Mouse (Mus musculus): ENCODE results near the gene Adrm1. TPM values are rescaled to one million over a fixed set of nuclear protein-coding genes. Genes with fewer than 3 reads are reported as not detected.

Gene Adrm1
- polyA plus RNA-seq, 1 experiment from 2014 or later: 190 TPM

GRCm38 (mm10) chr2:180205083-180205955, 34.0 kb downstream of the Adrm1 start:
- 0 out of 2 replicates have a peak, but pooled peaks cover 6% of the 10 kb centered on the region for H3K4me1 ChIP-seq
- no peaks in the 10 kb centered on the region for H3K9me3 ChIP-seq (replicated peaks)
- H3K9ac ChIP-seq: no peak overlapping the region
- H3K27ac ChIP-seq (replicated peaks): no peak overlapping the region
- no peaks in the 10 kb centered on the region for H3K27me3 ChIP-seq
- ATAC-seq (ENCODE audit: insufficient number of reproducible peaks, low FRiP score, low TSS enrichment, low read depth): no peak
- 70% methylated on average over 12 of the region's 12 CpGs for WGBS
- H3K4me3 ChIP-seq (replicated peaks): no peak overlapping the region
- H3K36me3 ChIP-seq: no peaks in the 10 kb centered on the region
- H3K4me2 ChIP-seq (replicated peaks): no peak overlapping the region

DNA sequence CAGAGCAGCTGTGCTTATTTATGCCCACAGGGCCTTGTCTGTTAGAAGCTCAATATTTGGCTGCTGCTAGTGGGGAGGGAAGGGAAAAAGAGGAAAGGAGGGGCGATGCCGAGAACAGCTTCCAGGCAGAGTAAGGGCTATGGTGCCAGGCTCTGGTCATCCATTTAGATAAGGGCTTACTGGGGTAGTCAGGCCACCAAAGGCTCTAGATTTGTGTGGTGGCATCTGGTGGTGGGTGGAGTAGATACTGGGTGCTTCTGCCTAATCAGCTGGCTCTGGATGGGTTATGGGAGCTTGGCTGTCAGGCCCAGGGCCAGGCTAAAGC, 34.6 kb downstream of the Adrm1 start:
- no peaks in the 10 kb centered on the region for H3K36me3 ChIP-seq
- no peaks in the 10 kb centered on the region for H3K9me3 ChIP-seq (replicated peaks)
- no peak overlapping the region for H3K27ac ChIP-seq (replicated peaks)
- no peaks in the 10 kb centered on the region for H3K27me3 ChIP-seq
- WGBS: 78% methylated on average over 2 of the region's 2 CpGs
- H3K4me3 ChIP-seq (replicated peaks): no peak overlapping the region
- H3K4me1 ChIP-seq: 0 out of 2 replicates have a peak, but pooled peaks cover 6% of the 10 kb centered on the region
- H3K9ac ChIP-seq: no peak overlapping the region
- no peak overlapping the region for H3K4me2 ChIP-seq (replicated peaks)
- ATAC-seq (ENCODE audit: insufficient number of reproducible peaks, low FRiP score, low TSS enrichment, low read depth): no peak

- H3K27me3 ChIP-seq: no peaks in the 10 kb centered on the region
- H3K4me1 ChIP-seq: 0 out of 2 replicates have a peak, but pooled peaks cover 6% of the 10 kb centered on the region
- no peak overlapping the region for H3K9ac ChIP-seq
- 58% methylated on average over 7 of the region's 7 CpGs for WGBS
- no peak overlapping the region for H3K27ac ChIP-seq (replicated peaks)
- no peaks in the 10 kb centered on the region for H3K36me3 ChIP-seq
- H3K9me3 ChIP-seq (replicated peaks): no peaks in the 10 kb centered on the region
- no peak overlapping the region for H3K4me3 ChIP-seq (replicated peaks)
- no peak overlapping the region for H3K4me2 ChIP-seq (replicated peaks)
- 0 out of 2 replicates have a peak, but pooled peaks have one; percentile 46 for ATAC-seq (ENCODE audit: insufficient number of reproducible peaks, low FRiP score, low TSS enrichment, low read depth)
Measured at GRCm38 (mm10) chr2:180207840-180208239, 36.6 kb downstream of the Adrm1 start.

DNA sequence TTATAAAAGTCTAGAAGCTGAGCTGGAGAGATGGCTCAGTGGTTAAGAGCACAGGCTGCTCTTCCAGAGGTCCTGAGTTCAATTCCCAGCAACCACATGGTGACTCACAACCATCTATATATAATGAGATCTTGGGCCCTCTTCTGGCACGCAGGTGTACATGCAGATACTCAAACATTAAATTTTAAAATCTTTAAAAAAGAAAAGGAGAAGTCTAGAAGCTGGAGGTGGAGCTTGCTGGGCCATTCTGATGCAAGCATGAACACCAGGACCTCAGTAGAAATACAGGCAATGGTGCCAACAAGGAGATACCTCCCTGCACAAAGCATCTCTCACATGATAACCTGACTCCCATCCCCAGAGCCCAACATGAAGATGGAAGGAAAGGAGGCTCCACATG, 37.7 kb downstream of the Adrm1 start:
- H3K4me3 ChIP-seq (replicated peaks): no peak overlapping the region
- no peak overlapping the region for H3K4me2 ChIP-seq (replicated peaks)
- no peak overlapping the region for H3K27ac ChIP-seq (replicated peaks)
- 0 out of 2 replicates have a peak, but pooled peaks cover 6% of the 10 kb centered on the region for H3K4me1 ChIP-seq
- H3K27me3 ChIP-seq: no peaks in the 10 kb centered on the region
- 75% methylated on average over 1 of the region's 1 CpGs for WGBS
- ATAC-seq (ENCODE audit: insufficient number of reproducible peaks, low FRiP score, low TSS enrichment, low read depth): no peak
- no peak overlapping the region for H3K9ac ChIP-seq
- H3K36me3 ChIP-seq: no peaks in the 10 kb centered on the region
- no peaks in the 10 kb centered on the region for H3K9me3 ChIP-seq (replicated peaks)

DNA sequence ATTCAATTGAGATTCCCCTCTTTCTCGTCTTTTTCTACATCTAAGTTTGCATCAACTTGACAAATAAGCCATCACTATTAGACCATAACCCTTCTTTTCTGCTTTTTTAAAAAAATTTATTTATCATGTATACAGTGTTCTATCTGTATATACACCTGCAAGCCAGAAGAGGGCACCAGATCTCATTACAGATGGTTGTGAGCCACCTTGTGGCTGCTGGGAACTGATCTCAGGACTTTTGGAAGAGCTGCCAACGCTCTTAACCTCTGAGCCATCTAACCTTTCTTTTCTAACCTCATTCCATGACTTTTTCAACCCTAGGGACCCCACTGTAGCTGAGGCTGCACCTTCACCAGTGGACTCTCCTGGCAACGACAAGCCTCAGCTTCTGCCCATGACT, 41.0 kb downstream of the Adrm1 start:
- no peak overlapping the region for H3K9ac ChIP-seq
- H3K9me3 ChIP-seq (replicated peaks): no peaks in the 10 kb centered on the region
- WGBS: 91% methylated on average over 3 of the region's 3 CpGs
- no peak overlapping the region for H3K27ac ChIP-seq (replicated peaks)
- ATAC-seq (ENCODE audit: insufficient number of reproducible peaks, low FRiP score, low TSS enrichment, low read depth): no peak
- no peak overlapping the region for H3K4me3 ChIP-seq (replicated peaks)
- H3K36me3 ChIP-seq: no peaks in the 10 kb centered on the region
- H3K4me1 ChIP-seq: 0 out of 2 replicates have a peak, but pooled peaks cover 10% of the 10 kb centered on the region
- H3K4me2 ChIP-seq (replicated peaks): no peak overlapping the region
- no peaks in the 10 kb centered on the region for H3K27me3 ChIP-seq

GRCm38 (mm10) chr2:180214352-180214978, 43.2 kb downstream of the Adrm1 start:
- Histone ChIP-seq H3K27me3 (no peaks in the 10 kb centered on the region), H3K9me3 (replicated peaks) (no peaks in the 10 kb centered on the region), H3K36me3 (no peaks in the 10 kb centered on the region), H3K4me3 (replicated peaks) (no peak overlapping the region), H3K27ac (replicated peaks) (no peak overlapping the region), H3K4me1 (peaks cover 20% of the 10 kb centered on the region; the same call in 1 of the 2 replicates), H3K4me2 (replicated peaks) (no peak overlapping the region), H3K9ac (no peak overlapping the region)
- WGBS: 73% methylated on average over 4 of the region's 4 CpGs
- ATAC-seq (ENCODE audit: insufficient number of reproducible peaks, low FRiP score, low TSS enrichment, low read depth): no peak

GRCm38 (mm10) chr2:180215011-180215461, 43.8 kb downstream of the Adrm1 start:
- no peaks in the 10 kb centered on the region for H3K9me3 ChIP-seq (replicated peaks)
- 52% methylated on average over 8 of the region's 8 CpGs for WGBS
- H3K9ac ChIP-seq: no peak overlapping the region
- H3K4me2 ChIP-seq (replicated peaks): no peak overlapping the region
- ATAC-seq (ENCODE audit: insufficient number of reproducible peaks, low FRiP score, low TSS enrichment, low read depth): no peak
- H3K27ac ChIP-seq (replicated peaks): no peak overlapping the region
- H3K27me3 ChIP-seq: no peaks in the 10 kb centered on the region
- no peaks in the 10 kb centered on the region for H3K36me3 ChIP-seq
- no peak overlapping the region for H3K4me3 ChIP-seq (replicated peaks)
- H3K4me1 ChIP-seq: peaks cover 25% of the 10 kb centered on the region

DNA sequence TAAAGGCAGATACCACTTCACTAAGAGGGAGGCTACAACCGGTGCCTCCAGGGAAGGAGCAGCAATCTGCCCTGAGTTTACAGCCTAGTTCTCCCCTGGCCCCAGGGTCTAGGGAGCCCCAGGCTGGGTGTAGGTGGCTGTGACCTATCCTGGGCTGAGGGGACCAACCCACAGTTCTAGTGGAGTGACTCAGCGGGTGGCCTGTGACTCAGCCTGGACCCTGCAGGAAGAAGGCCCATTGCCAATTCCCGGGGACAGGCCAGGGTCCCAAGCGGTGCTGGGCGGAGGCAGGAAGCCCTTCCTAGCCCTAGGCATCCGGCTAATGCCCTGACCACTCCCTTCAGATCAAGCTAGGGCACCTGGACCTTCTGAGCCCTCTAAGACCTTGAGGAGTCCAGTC, 44.7 kb downstream of the Adrm1 start:
- H3K27me3 ChIP-seq: no peaks in the 10 kb centered on the region

DNA sequence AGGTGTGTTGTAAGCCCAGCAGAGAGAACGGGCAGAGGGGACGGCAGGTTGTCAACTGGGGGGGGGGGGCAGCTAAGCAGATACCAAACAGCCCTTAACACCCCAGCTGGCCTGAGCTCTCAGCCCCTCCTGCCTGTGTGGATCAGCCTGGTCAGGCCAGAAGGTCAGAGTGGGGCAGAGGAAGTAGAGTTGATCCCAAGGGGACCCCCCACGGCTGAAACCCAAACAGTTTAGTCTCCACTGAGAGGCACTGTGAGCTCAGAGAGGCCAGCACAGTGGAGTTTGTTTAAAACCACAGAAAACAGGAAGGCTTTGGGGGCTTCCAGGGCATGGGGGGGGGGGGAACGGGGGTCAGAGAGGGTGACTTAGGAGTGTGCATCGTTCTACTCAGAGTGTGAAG, 45.6 kb downstream of the Adrm1 start:
- no peak overlapping the region for H3K27ac ChIP-seq (replicated peaks)
- no peaks in the 10 kb centered on the region for H3K27me3 ChIP-seq
- H3K36me3 ChIP-seq: no peaks in the 10 kb centered on the region
- H3K4me3 ChIP-seq (replicated peaks): no peak overlapping the region
- peaks cover 32% of the 10 kb centered on the region for H3K4me1 ChIP-seq
- H3K9me3 ChIP-seq (replicated peaks): no peaks in the 10 kb centered on the region
- H3K4me2 ChIP-seq (replicated peaks): no peak overlapping the region
- no peak overlapping the region for H3K9ac ChIP-seq
- 51% methylated on average over 5 of the region's 5 CpGs for WGBS
- no peak for ATAC-seq (ENCODE audit: insufficient number of reproducible peaks, low FRiP score, low TSS enrichment, low read depth)

More for the DNA sequence above, 44.7 kb downstream of the Adrm1 start:
- H3K4me1 ChIP-seq: peaks cover 31% of the 10 kb centered on the region
- no peak overlapping the region for H3K4me3 ChIP-seq (replicated peaks)
- ATAC-seq (ENCODE audit: insufficient number of reproducible peaks, low FRiP score, low TSS enrichment, low read depth): no peak
- no peak overlapping the region for H3K27ac ChIP-seq (replicated peaks)
- WGBS: 65% methylated on average over 6 of the region's 6 CpGs
- H3K36me3 ChIP-seq: no peaks in the 10 kb centered on the region
- no peak overlapping the region for H3K9ac ChIP-seq
- no peaks in the 10 kb centered on the region for H3K9me3 ChIP-seq (replicated peaks)
- H3K4me2 ChIP-seq (replicated peaks): no peak overlapping the region

DNA sequence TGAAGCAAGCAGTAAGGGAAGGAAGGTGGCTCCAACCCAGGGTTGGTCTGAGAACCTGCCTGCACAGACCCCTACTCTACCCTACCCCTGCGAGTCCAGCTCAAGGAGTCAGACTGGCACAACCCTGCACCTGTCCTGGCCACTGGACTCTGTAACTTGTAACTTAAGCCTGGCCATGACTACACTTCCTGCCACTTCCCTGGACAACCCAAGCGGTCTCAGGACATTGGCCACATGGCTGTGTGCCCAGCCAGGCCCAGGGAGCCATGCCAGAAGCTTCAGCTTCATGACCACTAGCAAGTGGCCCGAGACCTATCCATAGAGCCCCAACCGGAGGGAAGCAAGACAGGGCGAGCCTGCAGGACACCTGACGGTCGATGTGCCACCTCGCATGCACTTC, 46.3 kb downstream of the Adrm1 start:
- Histone ChIP-seq H3K9me3 (replicated peaks) (no peaks in the 10 kb centered on the region), H3K27me3 (no peaks in the 10 kb centered on the region), H3K36me3 (no peaks in the 10 kb centered on the region), H3K4me3 (replicated peaks) (no peak overlapping the region), H3K4me1 (peaks cover 39% of the 10 kb centered on the region), H3K4me2 (replicated peaks) (no peak overlapping the region), H3K27ac (replicated peaks) (0 out of 2 replicates have a peak overlapping the region, but pooled peaks have one; percentile 35), H3K9ac (no peak overlapping the region)
- 82% methylated on average over 8 of the region's 8 CpGs for WGBS
- ATAC-seq (ENCODE audit: insufficient number of reproducible peaks, low FRiP score, low TSS enrichment, low read depth): no peak

- WGBS: 76% methylated on average over 3 of the region's 3 CpGs
- Histone ChIP-seq H3K27ac (replicated peaks) (0 out of 2 replicates have a peak overlapping the region, but pooled peaks have one; percentile 35), H3K4me2 (replicated peaks) (no peak overlapping the region), H3K4me3 (replicated peaks) (no peak overlapping the region), H3K9ac (no peak overlapping the region), H3K9me3 (replicated peaks) (no peaks in the 10 kb centered on the region), H3K4me1 (peaks cover 45% of the 10 kb centered on the region), H3K36me3 (no peaks in the 10 kb centered on the region), H3K27me3 (peaks cover 2% of the 10 kb centered on the region)
- ATAC-seq (ENCODE audit: insufficient number of reproducible peaks, low FRiP score, low TSS enrichment, low read depth): no peak
Measured at GRCm38 (mm10) chr2:180218241-180218640, 47.0 kb downstream of the Adrm1 start.
